Mouse (Mus musculus): ENCODE measurements around the gene Zscan20.

Zscan20 gene

GRCm38 (mm10) chr4:128609925-128610402, at the start of gene Zscan20:
TSS of gene Zscan20 (minus strand) at chr4:128610098.
- no peaks in the 10 kb centered on the region for H3K9me3 ChIP-seq (ENCODE audit: low read length)
- TF ChIP-seq CTCF (conservative IDR thresholded peaks at IDR 0.05; ENCODE audit: low read length) (no peak), POU5F1 (IDR thresholded peaks at IDR 0.05; ENCODE audit: borderline replicate concordance, low read length) (no peak), NANOG (IDR thresholded peaks at IDR 0.05; ENCODE audit: borderline replicate concordance, low read length) (no peak)
- peaks cover 12% of the 10 kb centered on the region; the same call in 1 of the 2 replicates for H3K36me3 ChIP-seq (ENCODE audit: insufficient read depth, low read length)
- H3K4me1 ChIP-seq (replicated peaks; ENCODE audit: low read depth, low read length) = peaks cover 26% of the 10 kb centered on the region
- H3K4me3 ChIP-seq (replicated peaks; ENCODE audit: low read length) = peak within 1 kb of the TSS; percentile 86
- H3K27me3 ChIP-seq (ENCODE audit: insufficient read depth, low read length) = no peaks in the 10 kb centered on the region

DNA sequence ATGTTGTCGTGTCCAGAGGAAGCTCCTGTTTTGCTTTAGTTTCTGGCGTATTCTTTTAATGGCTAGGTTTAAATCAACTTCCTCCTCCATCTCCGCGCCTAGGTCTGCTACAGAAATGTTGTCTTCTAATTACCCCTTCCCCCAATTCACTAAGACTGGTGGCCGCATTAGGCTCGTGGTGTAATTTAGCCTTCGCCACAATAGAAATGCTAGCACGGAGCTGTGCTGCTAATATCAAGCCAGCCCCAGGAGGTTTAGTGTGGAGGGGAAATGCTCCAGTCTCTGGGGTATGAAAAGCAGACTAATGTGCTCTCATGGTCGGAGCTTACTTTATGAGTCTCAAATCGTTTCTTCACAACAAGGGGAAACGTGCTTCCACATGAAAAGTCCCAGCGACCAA, 45.5 kb upstream of the Zscan20 start:
- Histone ChIP-seq H3K27me3 (ENCODE audit: insufficient read depth, low read length) (peaks cover 32% of the 10 kb centered on the region), H3K36me3 (ENCODE audit: insufficient read depth, low read length) (no peaks in the 10 kb centered on the region), H3K9me3 (ENCODE audit: low read length) (no peaks in the 10 kb centered on the region)

DNA sequence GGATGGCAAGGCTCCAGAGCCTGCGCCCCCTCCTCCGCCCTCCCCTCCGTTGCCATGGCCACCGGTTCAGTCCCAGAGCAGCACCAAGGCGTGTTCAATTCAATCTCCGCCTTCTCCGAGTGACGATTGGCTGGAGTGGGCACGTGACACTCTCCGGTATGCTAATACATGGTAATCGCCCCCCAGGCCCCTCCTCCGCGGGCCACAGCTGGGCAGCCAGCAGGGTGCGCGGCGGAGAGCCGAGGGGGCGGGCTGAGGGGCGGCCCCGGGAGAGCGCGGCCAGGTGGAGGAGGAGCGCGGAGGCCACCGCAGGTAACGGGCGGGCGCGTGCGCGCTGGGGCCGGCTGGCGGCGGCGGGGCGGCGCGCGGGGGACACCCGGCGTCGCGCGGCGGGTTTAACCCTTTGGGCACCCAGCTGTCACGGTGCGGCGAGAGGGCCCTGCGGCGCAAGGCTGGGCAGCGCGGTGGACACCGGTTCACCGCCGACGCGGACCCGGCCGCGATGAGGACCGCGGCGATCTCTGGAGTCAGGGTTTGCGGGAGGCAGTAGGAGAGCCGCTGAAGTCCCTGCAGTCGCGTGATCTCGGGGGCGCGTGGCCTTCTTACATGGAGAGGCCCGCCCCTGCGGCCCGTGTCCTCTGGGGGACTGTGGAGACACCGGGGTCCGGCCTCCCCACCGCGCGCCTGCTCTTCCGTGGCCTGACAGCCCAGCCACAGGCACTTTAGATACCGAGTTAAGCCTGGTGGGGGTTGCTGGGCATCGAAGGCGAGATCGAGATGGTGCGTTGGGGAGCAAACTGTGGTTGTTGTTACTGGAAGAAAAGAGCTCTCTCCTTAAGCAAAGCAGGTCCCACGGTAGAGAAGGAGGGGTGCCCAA, 44.8 kb upstream of the Zscan20 start, which contains the start of gene Phc2:
TSS of gene Phc2 (plus strand) at position 198 of the 877 bp plus-strand sequence.
- Histone ChIP-seq H3K36me3 (ENCODE audit: insufficient read depth, low read length) (no peaks in the 10 kb centered on the region), H3K4me1 (replicated peaks; ENCODE audit: low read depth, low read length) (peaks cover 33% of the 10 kb centered on the region), H3K27me3 (ENCODE audit: insufficient read depth, low read length) (peaks cover 32% of the 10 kb centered on the region), H3K4me3 (replicated peaks; ENCODE audit: low read length) (peak within 1 kb of the TSS; percentile 86), H3K9me3 (ENCODE audit: low read length) (no peaks in the 10 kb centered on the region)
- TF ChIP-seq CTCF (conservative IDR thresholded peaks at IDR 0.05; ENCODE audit: low read length) (no peak), POU5F1 (IDR thresholded peaks at IDR 0.05; ENCODE audit: borderline replicate concordance, low read length) (no peak), NANOG (IDR thresholded peaks at IDR 0.05; ENCODE audit: borderline replicate concordance, low read length) (no peak)

More for the DNA sequence above, 45.5 kb upstream of the Zscan20 start:
- TF ChIP-seq NANOG (IDR thresholded peaks at IDR 0.05; ENCODE audit: borderline replicate concordance, low read length) = no peak
- no peak for TF ChIP-seq POU5F1 (IDR thresholded peaks at IDR 0.05; ENCODE audit: borderline replicate concordance, low read length)
- TF ChIP-seq CTCF (conservative IDR thresholded peaks at IDR 0.05; ENCODE audit: low read length) = no peak
- H3K4me1 ChIP-seq (replicated peaks; ENCODE audit: low read depth, low read length) = peaks cover 40% of the 10 kb centered on the region
- peak overlapping the region; percentile 86 for H3K4me3 ChIP-seq (replicated peaks; ENCODE audit: low read length)

- Histone ChIP-seq H3K4me1 (replicated peaks; ENCODE audit: low read depth, low read length) (peaks cover 34% of the 10 kb centered on the region), H3K9me3 (ENCODE audit: low read length) (no peaks in the 10 kb centered on the region), H3K27me3 (ENCODE audit: insufficient read depth, low read length) (peaks cover 32% of the 10 kb centered on the region), H3K36me3 (ENCODE audit: insufficient read depth, low read length) (no peaks in the 10 kb centered on the region), H3K4me3 (replicated peaks; ENCODE audit: low read length) (no peak overlapping the region)
- TF ChIP-seq POU5F1 (IDR thresholded peaks at IDR 0.05; ENCODE audit: borderline replicate concordance, low read length) (no peak), CTCF (conservative IDR thresholded peaks at IDR 0.05; ENCODE audit: low read length) (no peak), NANOG (IDR thresholded peaks at IDR 0.05; ENCODE audit: borderline replicate concordance, low read length) (no peak)
Observed at GRCm38 (mm10) chr4:128652584-128653298, 42.8 kb upstream of the Zscan20 start.

DNA sequence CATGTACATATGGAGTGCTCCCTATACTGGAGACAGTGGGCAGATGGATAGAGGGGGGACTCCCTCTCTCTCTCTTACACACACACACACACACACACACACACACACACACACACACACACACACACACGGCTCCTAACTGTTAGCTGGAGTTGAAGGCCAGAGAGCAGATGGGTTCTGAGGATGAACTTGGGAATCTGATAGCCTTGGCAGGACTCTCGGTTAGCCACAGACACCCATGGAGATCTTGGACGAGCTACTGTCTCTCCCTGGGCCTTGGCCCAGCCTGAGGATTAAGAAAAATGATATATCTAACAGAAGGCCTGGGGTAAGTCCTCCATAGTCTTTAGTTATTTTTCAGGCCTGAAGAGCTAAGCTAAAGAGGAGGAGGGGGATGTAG, 41.6 kb upstream of the Zscan20 start:
- Histone ChIP-seq H3K4me3 (replicated peaks; ENCODE audit: low read length) (no peak overlapping the region), H3K4me1 (replicated peaks; ENCODE audit: low read depth, low read length) (peaks cover 35% of the 10 kb centered on the region), H3K9me3 (ENCODE audit: low read length) (no peaks in the 10 kb centered on the region), H3K36me3 (ENCODE audit: insufficient read depth, low read length) (no peaks in the 10 kb centered on the region), H3K27me3 (ENCODE audit: insufficient read depth, low read length) (peaks cover 24% of the 10 kb centered on the region)
- TF ChIP-seq CTCF (conservative IDR thresholded peaks at IDR 0.05; ENCODE audit: low read length) = no peak

- peaks cover 22% of the 10 kb centered on the region; the same call in 1 of the 2 replicates for H3K4me1 ChIP-seq (replicated peaks; ENCODE audit: low read depth, low read length)
- H3K27me3 ChIP-seq (ENCODE audit: insufficient read depth, low read length) = peaks cover 15% of the 10 kb centered on the region
- no peaks in the 10 kb centered on the region for H3K9me3 ChIP-seq (ENCODE audit: low read length)
- H3K36me3 ChIP-seq (ENCODE audit: insufficient read depth, low read length) = no peaks in the 10 kb centered on the region
- TF ChIP-seq POU5F1 (IDR thresholded peaks at IDR 0.05; ENCODE audit: borderline replicate concordance, low read length) (no peak), CTCF (conservative IDR thresholded peaks at IDR 0.05; ENCODE audit: low read length) (no peak), NANOG (IDR thresholded peaks at IDR 0.05; ENCODE audit: borderline replicate concordance, low read length) (no peak)
- no peak overlapping the region for H3K4me3 ChIP-seq (replicated peaks; ENCODE audit: low read length)
Observed at GRCm38 (mm10) chr4:128648567-128649255, 38.8 kb upstream of the Zscan20 start.

- Histone ChIP-seq H3K4me1 (replicated peaks; ENCODE audit: low read depth, low read length) (peaks cover 18% of the 10 kb centered on the region; the same call in 1 of the 2 replicates), H3K27me3 (ENCODE audit: insufficient read depth, low read length) (peaks cover 16% of the 10 kb centered on the region), H3K4me3 (replicated peaks; ENCODE audit: low read length) (no peak overlapping the region), H3K36me3 (ENCODE audit: insufficient read depth, low read length) (no peaks in the 10 kb centered on the region), H3K9me3 (ENCODE audit: low read length) (no peaks in the 10 kb centered on the region)
- TF ChIP-seq CTCF (conservative IDR thresholded peaks at IDR 0.05; ENCODE audit: low read length) = no peak
- TF ChIP-seq NANOG (IDR thresholded peaks at IDR 0.05; ENCODE audit: borderline replicate concordance, low read length) = no peak
- no peak for TF ChIP-seq POU5F1 (IDR thresholded peaks at IDR 0.05; ENCODE audit: borderline replicate concordance, low read length)
Observed at GRCm38 (mm10) chr4:128646762-128647161, 36.9 kb upstream of the Zscan20 start.

- no peak overlapping the region for H3K4me3 ChIP-seq (replicated peaks; ENCODE audit: low read length)
- peaks cover 16% of the 10 kb centered on the region for H3K27me3 ChIP-seq (ENCODE audit: insufficient read depth, low read length)
- no peaks in the 10 kb centered on the region for H3K36me3 ChIP-seq (ENCODE audit: insufficient read depth, low read length)
- H3K4me1 ChIP-seq (replicated peaks; ENCODE audit: low read depth, low read length) = peaks cover 18% of the 10 kb centered on the region; the same call in 1 of the 2 replicates
- no peaks in the 10 kb centered on the region for H3K9me3 ChIP-seq (ENCODE audit: low read length)
- TF ChIP-seq POU5F1 (IDR thresholded peaks at IDR 0.05; ENCODE audit: borderline replicate concordance, low read length) (no peak), CTCF (conservative IDR thresholded peaks at IDR 0.05; ENCODE audit: low read length) (no peak), NANOG (IDR thresholded peaks at IDR 0.05; ENCODE audit: borderline replicate concordance, low read length) (no peak)
Observed at GRCm38 (mm10) chr4:128645896-128646295, 36.0 kb upstream of the Zscan20 start.
